ENCODE assay signal across 7 mouse cellular contexts in the genomic region with DNA sequence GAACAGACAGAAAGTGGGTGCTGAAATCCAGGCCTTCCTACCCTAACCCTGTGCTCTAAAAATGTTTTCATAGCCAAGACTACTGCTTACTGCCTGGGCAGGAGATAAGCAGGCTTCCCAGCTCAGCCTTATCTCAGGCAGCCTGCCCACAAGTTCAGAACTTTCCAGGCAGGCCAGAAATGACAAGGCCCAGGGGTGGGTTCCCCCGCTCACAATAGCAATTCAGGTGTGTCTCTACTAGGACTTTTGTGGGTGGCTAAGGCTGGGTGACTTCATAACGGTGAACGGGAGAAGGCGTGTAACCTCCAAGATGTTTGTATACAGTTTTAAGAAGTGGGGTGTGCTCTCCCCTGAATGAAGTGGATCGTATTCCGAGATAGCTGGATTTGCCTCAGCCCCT. TPM values are rescaled to one million over a fixed set of nuclear protein-coding genes. Genes with fewer than 3 reads are reported as not detected.
DNase-seq lines count a peak whose midpoint lies in the region; ATAC-seq and TF ChIP-seq lines count a peak whose summit lies in the region.

No protein-coding gene starts in this region.

- H3K4me1 ChIP-seq in ES-Bruce4 (ENCODE audit: control insufficient read depth, insufficient read depth, low read length): peaks cover 10% of the 10 kb centered on the region
- peaks cover 17% of the 10 kb centered on the region for H3K4me1 ChIP-seq in forebrain, embryonic 13.5 days
- H3K4me1 ChIP-seq in intestine, embryonic 15.5 days (replicated peaks): peaks cover 13% of the 10 kb centered on the region
- 0 out of 2 replicates have a peak, but pooled peaks cover 9% of the 10 kb centered on the region for H3K4me1 ChIP-seq in midbrain, postnatal 0 days (ENCODE audit: insufficient read depth, low read length)

- no peak for DNase-seq in midbrain, postnatal 0 days (ENCODE audit: low spot score)
- DNase-seq in gastrocnemius, adult 8-10 months (ENCODE audit: low spot score in 2 of 2): no peak
- DNase-seq in urinary bladder, postnatal 14 days (ENCODE audit: low spot score): no peak

- H3K27me3 ChIP-seq in C2C12 (ENCODE audit: control insufficient read depth, insufficient read depth, insufficient read length): no peaks in the 10 kb centered on the region
- H3K27me3 ChIP-seq in ES-Bruce4 (ENCODE audit: control insufficient read depth, insufficient read depth, low read length, poor library complexity, severe bottlenecking): no peaks in the 10 kb centered on the region
- no peaks in the 10 kb centered on the region for H3K27me3 ChIP-seq in forebrain, embryonic 13.5 days
- no peaks in the 10 kb centered on the region for H3K27me3 ChIP-seq in intestine, embryonic 15.5 days (replicated peaks)
- no peaks in the 10 kb centered on the region for H3K27me3 ChIP-seq in midbrain, postnatal 0 days (ENCODE audit: insufficient read depth, low read length)

- TF ChIP-seq POLR2A in ES-Bruce4 (IDR thresholded peaks at IDR 0.05; ENCODE audit: insufficient read depth, low read length): no peak

- H3K4me2 ChIP-seq in forebrain, embryonic 13.5 days: peak overlapping the region; percentile 71
- H3K4me2 ChIP-seq in intestine, embryonic 15.5 days (replicated peaks): peak overlapping the region; percentile 72
- peak overlapping the region; percentile 65 for H3K4me2 ChIP-seq in midbrain, postnatal 0 days (ENCODE audit: low read depth, low read length, poor library complexity, severe bottlenecking)

- peak overlapping the region; percentile 19 for H3ac ChIP-seq in C2C12 (ENCODE audit: control insufficient read depth, insufficient read length, low read depth)

- H3K9me3 ChIP-seq in ES-Bruce4 (replicated peaks; ENCODE audit: control insufficient read depth, insufficient read depth, low read length, poor library complexity, severe bottlenecking): no peaks in the 10 kb centered on the region
- H3K9me3 ChIP-seq in forebrain, embryonic 13.5 days (replicated peaks): no peaks in the 10 kb centered on the region
- H3K9me3 ChIP-seq in intestine, embryonic 15.5 days: no peaks in the 10 kb centered on the region
- H3K9me3 ChIP-seq in midbrain, postnatal 0 days (ENCODE audit: low read length): no peaks in the 10 kb centered on the region

- H3K9ac ChIP-seq in ES-Bruce4 (ENCODE audit: low read depth, poor library complexity, severe bottlenecking): peak overlapping the region; percentile 77
- H3K9ac ChIP-seq in forebrain, embryonic 13.5 days: peak overlapping the region; percentile 80
- peak overlapping the region; percentile 92 for H3K9ac ChIP-seq in intestine, embryonic 15.5 days
- peak overlapping the region; percentile 87 for H3K9ac ChIP-seq in midbrain, postnatal 0 days (replicated peaks; ENCODE audit: low read length, poor library complexity, severe bottlenecking)

- WGBS in forebrain, embryonic 13.5 days: 13% methylated on average over 6 of the region's 6 CpGs
- WGBS in intestine, embryonic 15.5 days: 5% methylated on average over 6 of the region's 6 CpGs
- WGBS in midbrain, postnatal 0 days: 9% methylated on average over 6 of the region's 6 CpGs

- peak overlapping the region; percentile 49 for H3K4me3 ChIP-seq in C2C12 (ENCODE audit: insufficient read depth, poor library complexity, severe bottlenecking)
- H3K4me3 ChIP-seq in ES-Bruce4 (ENCODE audit: low read depth, low read length): peak overlapping the region; percentile 75
- H3K4me3 ChIP-seq in forebrain, embryonic 13.5 days: peak overlapping the region; percentile 84
- H3K4me3 ChIP-seq in intestine, embryonic 15.5 days (replicated peaks): peak overlapping the region; percentile 83
- H3K4me3 ChIP-seq in midbrain, postnatal 0 days (ENCODE audit: low read depth, low read length): peak overlapping the region; percentile 73

- H3K79me2 ChIP-seq in C2C12 (ENCODE audit: control insufficient read depth, insufficient read depth): peaks cover 21% of the 10 kb centered on the region

- peak overlapping the region; percentile 42; the same call in 1 of the 2 replicates for H3K27ac ChIP-seq in ES-Bruce4 (ENCODE audit: insufficient read depth, low read length)
- H3K27ac ChIP-seq in forebrain, embryonic 13.5 days: peak overlapping the region; percentile 96
- H3K27ac ChIP-seq in intestine, embryonic 15.5 days: peak overlapping the region; percentile 52; the same call in 1 of the 2 replicates
- peak overlapping the region; percentile 97 for H3K27ac ChIP-seq in midbrain, postnatal 0 days (ENCODE audit: low read depth, low read length)

- no peak for TF ChIP-seq CTCF in C2C12 (IDR thresholded peaks at IDR 0.05; ENCODE audit: control insufficient read depth, insufficient read depth, insufficient read length)
- no peak for TF ChIP-seq CTCF in ES-Bruce4 (IDR thresholded peaks at IDR 0.05; ENCODE audit: low read depth, low read length)
- TF ChIP-seq CTCF in midbrain, postnatal 0 days (IDR thresholded peaks at IDR 0.05): no peak

- ATAC-seq in forebrain, embryonic 13.5 days: no peak
- peak; percentile 55 for ATAC-seq in intestine, embryonic 15.5 days
- ATAC-seq in midbrain, postnatal 0 days (ENCODE audit: low FRiP score): no peak

- peaks cover 15% of the 10 kb centered on the region for H3K79me3 ChIP-seq in C2C12 (ENCODE audit: low read depth)

- peaks cover 28% of the 10 kb centered on the region for H3K36me3 ChIP-seq in C2C12 (ENCODE audit: control insufficient read depth, insufficient read depth)
- peaks cover 4% of the 10 kb centered on the region for H3K36me3 ChIP-seq in ES-Bruce4 (ENCODE audit: control insufficient read depth, insufficient read depth, low read length, poor library complexity, severe bottlenecking)
- peaks cover 55% of the 10 kb centered on the region for H3K36me3 ChIP-seq in forebrain, embryonic 13.5 days (ENCODE audit: poor library complexity, severe bottlenecking)
- H3K36me3 ChIP-seq in intestine, embryonic 15.5 days: peaks cover 24% of the 10 kb centered on the region
- peaks cover 21% of the 10 kb centered on the region for H3K36me3 ChIP-seq in midbrain, postnatal 0 days (ENCODE audit: insufficient read depth, low read length)

- TF ChIP-seq EP300 in ES-Bruce4 (IDR thresholded peaks at IDR 0.05; ENCODE audit: insufficient read depth, low read depth, low read length): no peak

TF ChIP-seq in C2C12, 6 proteins besides CTCF, POLR2A, EP300 and RAD21 (continues in another document):
- TF ChIP-seq MAX (IDR thresholded peaks at IDR 0.05) (no peak), FOSL1 (IDR thresholded peaks at IDR 0.05; ENCODE audit: insufficient read depth, low read length, poor library complexity, severe bottlenecking) (no peak), MYOG (IDR thresholded peaks at IDR 0.05; ENCODE audit: control insufficient read depth, extremely low read depth, insufficient read length) (no peak), USF1 (IDR thresholded peaks at IDR 0.05; ENCODE audit: low read depth) (no peak), CEBPB (IDR thresholded peaks at IDR 0.05; ENCODE audit: low read depth) (no peak)

RNA-seq across cellular contexts. Expression of a gene that starts 0.7 kb away (rescaled TPM):
- polyA plus RNA-seq in C2C12 (2012; fragmentation: generic; extraction: Trizol): 59.6 TPM
- polyA plus RNA-seq in ES-Bruce4 (2011; ENCODE audit: insufficient read depth, insufficient read length, low read depth, missing spikeins): 76.5 and 80.3 TPM in 2 replicates
- polyA plus RNA-seq in forebrain, embryonic 13.5 days (2015; fragmentation: Nextera tagmentation; extraction: Ambion mirVana): 91.6 and 92.2 TPM in 2 replicates
- polyA plus RNA-seq in intestine, embryonic 15.5 days (2015; fragmentation: Nextera tagmentation; extraction: Ambion mirVana): 128 and 141 TPM in 2 replicates
- total RNA-seq in midbrain, postnatal 0 days (2014; rRNA removed): 30.1 and 31.7 TPM in 2 replicates
- polyA plus RNA-seq in midbrain, postnatal 0 days (2015; fragmentation: Nextera tagmentation; extraction: Ambion mirVana): 55.5 and 56.9 TPM in 2 replicates
- 10 to 100 TPM; 24.2 to 26.1 (median 25.2) TPM for total RNA-seq in gastrocnemius, adult 8-10 months (2022)

RNA-seq across cellular contexts. Expression of a gene that starts 8.8 kb away (rescaled TPM):
- polyA plus RNA-seq in C2C12 (2012; fragmentation: generic; extraction: Trizol) (347 TPM), ES-Bruce4 (2011; ENCODE audit: insufficient read depth, insufficient read length, low read depth, missing spikeins) (173 and 202 TPM in 2 replicates)
- 393 TPM in 2 replicates for polyA plus RNA-seq in forebrain, embryonic 13.5 days (2015; fragmentation: Nextera tagmentation; extraction: Ambion mirVana)
- polyA plus RNA-seq in intestine, embryonic 15.5 days (2015; fragmentation: Nextera tagmentation; extraction: Ambion mirVana): 280 and 298 TPM in 2 replicates
- 91.7 and 145 TPM in 2 replicates for total RNA-seq in midbrain, postnatal 0 days (2014; rRNA removed)
- 112 and 119 TPM in 2 replicates for polyA plus RNA-seq in midbrain, postnatal 0 days (2015; fragmentation: Nextera tagmentation; extraction: Ambion mirVana)
- 10 to 100 TPM in 1 of 4 experiments, 1 to 10 TPM in 3; 7.8 to 10.3 (median 8.7) TPM for total RNA-seq in gastrocnemius, adult 8-10 months (2022)

RNA-seq across cellular contexts. Expression of a gene that starts 17.5 kb away (rescaled TPM):
- polyA plus RNA-seq in C2C12 (2012; fragmentation: generic; extraction: Trizol) (34.0 TPM), ES-Bruce4 (2011; ENCODE audit: insufficient read depth, insufficient read length, low read depth, missing spikeins) (13.7 and 17.4 TPM in 2 replicates)
- 36.8 and 40.1 TPM in 2 replicates for polyA plus RNA-seq in forebrain, embryonic 13.5 days (2015; fragmentation: Nextera tagmentation; extraction: Ambion mirVana)
- 38.2 and 38.6 TPM in 2 replicates for polyA plus RNA-seq in intestine, embryonic 15.5 days (2015; fragmentation: Nextera tagmentation; extraction: Ambion mirVana)
- total RNA-seq in midbrain, postnatal 0 days (2014; rRNA removed): 23.2 and 27.2 TPM in 2 replicates
- 33.6 and 34.1 TPM in 2 replicates for polyA plus RNA-seq in midbrain, postnatal 0 days (2015; fragmentation: Nextera tagmentation; extraction: Ambion mirVana)
- 10 to 100 TPM; 10.9 to 14.8 (median 13.0) TPM for total RNA-seq in gastrocnemius, adult 8-10 months (2022)

RNA-seq across cellular contexts. Expression of a gene that starts 18.2 kb away (rescaled TPM):
- polyA plus RNA-seq in C2C12 (2012; fragmentation: generic; extraction: Trizol) (26.1 TPM), ES-Bruce4 (2011; ENCODE audit: insufficient read depth, insufficient read length, low read depth, missing spikeins) (26.7 and 30.5 TPM in 2 replicates)
- polyA plus RNA-seq in forebrain, embryonic 13.5 days (2015; fragmentation: Nextera tagmentation; extraction: Ambion mirVana): 34.9 and 37.9 TPM in 2 replicates
- polyA plus RNA-seq in intestine, embryonic 15.5 days (2015; fragmentation: Nextera tagmentation; extraction: Ambion mirVana): 28.9 and 30.3 TPM in 2 replicates
- total RNA-seq in midbrain, postnatal 0 days (2014; rRNA removed): 41.5 and 42.6 TPM in 2 replicates
- polyA plus RNA-seq in midbrain, postnatal 0 days (2015; fragmentation: Nextera tagmentation; extraction: Ambion mirVana): 41.5 and 43.3 TPM in 2 replicates
- 10 to 100 TPM; 17.6 to 19.0 (median 18.3) TPM for total RNA-seq in gastrocnemius, adult 8-10 months (2022)

RNA-seq across cellular contexts. Expression of a gene that starts 23.2 kb away (rescaled TPM):
- 18.8 TPM for polyA plus RNA-seq in C2C12 (2012; fragmentation: generic; extraction: Trizol)
- 5.1 and 7.0 TPM in 2 replicates for polyA plus RNA-seq in ES-Bruce4 (2011; ENCODE audit: insufficient read depth, insufficient read length, low read depth, missing spikeins)
- 14.0 and 19.6 TPM in 2 replicates for polyA plus RNA-seq in forebrain, embryonic 13.5 days (2015; fragmentation: Nextera tagmentation; extraction: Ambion mirVana)
- polyA plus RNA-seq in intestine, embryonic 15.5 days (2015; fragmentation: Nextera tagmentation; extraction: Ambion mirVana): 6.8 and 10.6 TPM in 2 replicates
- total RNA-seq in midbrain, postnatal 0 days (2014; rRNA removed): 48.9 and 57.1 TPM in 2 replicates
- polyA plus RNA-seq in midbrain, postnatal 0 days (2015; fragmentation: Nextera tagmentation; extraction: Ambion mirVana): 22.6 and 23.6 TPM in 2 replicates
- total RNA-seq in gastrocnemius, adult 8-10 months (2022): 10 to 100 TPM; 10.4 to 18.9 (median 15.2) TPM

Comparison
In these comparisons a context has a peak if more than half of its experiments do, and no peak if none do; other contexts are left out.
1. H3K27ac ChIP-seq: peak in every context shown above with its lines; median percentile 97 in midbrain, postnatal 0 days; 96 in forebrain, embryonic 13.5 days; 52 in intestine, embryonic 15.5 days; 42 in ES-Bruce4.